ENCODE assay signal across 8 mouse cellular contexts in the genomic region with DNA sequence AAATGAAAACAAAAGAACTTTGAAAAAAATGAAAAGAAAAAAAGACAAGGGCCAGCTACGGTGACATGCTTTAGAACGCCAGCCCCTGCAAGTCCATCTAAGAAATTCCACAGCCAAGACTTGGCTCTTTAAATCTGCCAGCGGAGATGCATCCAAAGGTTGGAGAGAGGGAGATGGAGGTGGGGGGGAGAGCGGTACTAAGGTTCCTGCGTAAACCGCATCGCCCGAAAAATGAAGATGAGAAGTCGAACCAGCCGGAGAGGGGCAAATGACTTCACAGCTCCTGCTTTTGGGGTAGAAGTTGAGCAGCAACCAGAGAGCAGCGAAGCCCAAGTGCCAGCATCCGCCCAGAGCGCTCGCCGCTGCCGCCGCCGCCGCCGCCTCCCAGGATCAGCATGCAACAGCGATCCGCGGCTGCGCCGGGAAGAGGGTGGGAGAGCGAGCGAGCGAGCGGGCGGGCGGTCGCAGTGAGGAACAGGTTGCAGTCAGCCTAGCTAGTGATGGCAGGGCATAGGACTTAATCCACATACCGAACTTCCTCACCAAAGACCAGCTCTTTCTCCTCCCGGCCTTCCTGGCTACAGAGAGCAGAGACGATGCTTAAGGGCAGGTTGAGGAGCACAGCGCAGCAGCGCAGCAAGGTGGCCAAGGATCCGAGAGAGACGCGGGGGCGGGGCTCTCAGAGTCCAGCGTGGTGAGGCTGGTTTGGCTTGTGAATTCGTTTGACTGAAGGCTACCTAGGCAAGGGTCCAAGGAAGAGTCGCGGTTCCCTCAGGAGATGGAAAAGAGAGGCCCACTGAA.
DNase-seq lines count a peak whose midpoint lies in the region; ATAC-seq lines count a peak whose summit lies in the region.

No protein-coding gene starts in this region.

- no peaks in the 10 kb centered on the region for H3K9me3 ChIP-seq in kidney, embryonic 16.5 days (ENCODE audit: low read length)
- H3K9me3 ChIP-seq in embryonic facial prominence, embryonic 12.5 days = no peaks in the 10 kb centered on the region
- H3K9me3 ChIP-seq in hindbrain, embryonic 16.5 days (ENCODE audit: control insufficient read depth, low read length) = no peaks in the 10 kb centered on the region
- H3K9me3 ChIP-seq in liver, embryonic 15.5 days (replicated peaks) = no peaks in the 10 kb centered on the region

- peaks cover 20% of the 10 kb centered on the region for H3K4me1 ChIP-seq in kidney, embryonic 16.5 days (ENCODE audit: insufficient read depth, low read length)
- peaks cover 19% of the 10 kb centered on the region for H3K4me1 ChIP-seq in embryonic facial prominence, embryonic 12.5 days
- peaks cover 13% of the 10 kb centered on the region for H3K4me1 ChIP-seq in hindbrain, embryonic 16.5 days (ENCODE audit: control insufficient read depth, insufficient read depth, low read depth, low read length)
- H3K4me1 ChIP-seq in liver, embryonic 15.5 days (replicated peaks) = no peaks in the 10 kb centered on the region

- no peak overlapping the region for H3K9ac ChIP-seq in kidney, embryonic 16.5 days (replicated peaks; ENCODE audit: low read length)
- H3K9ac ChIP-seq in embryonic facial prominence, embryonic 12.5 days = peak overlapping the region; percentile 45
- H3K9ac ChIP-seq in hindbrain, embryonic 16.5 days (ENCODE audit: low read depth, low read length) = peak overlapping the region; percentile 62
- H3K9ac ChIP-seq in liver, embryonic 15.5 days = no peak overlapping the region

- no peak for DNase-seq in kidney, adult 11 months
- DNase-seq in brain, adult 2 months (ENCODE audit: low read depth, low spot score) = peak; percentile 74
- peak; percentile 74 to 78 for DNase-seq in right cerebral cortex, postnatal 10 days (ENCODE audit: low spot score in 2 of 2)
- no peak for DNase-seq in thymus, postnatal 25 days

- H3K27ac ChIP-seq in kidney, embryonic 16.5 days (ENCODE audit: low read length) = no peak overlapping the region
- H3K27ac ChIP-seq in embryonic facial prominence, embryonic 12.5 days = no peak overlapping the region
- H3K27ac ChIP-seq in hindbrain, embryonic 16.5 days (ENCODE audit: low read depth, low read length) = peak overlapping the region; percentile 57
- H3K27ac ChIP-seq in liver, embryonic 15.5 days (replicated peaks) = no peak overlapping the region

- H3K4me2 ChIP-seq in kidney, embryonic 16.5 days (replicated peaks; ENCODE audit: low read depth, low read length) = peak overlapping the region; percentile 64
- peak overlapping the region; percentile 59 for H3K4me2 ChIP-seq in embryonic facial prominence, embryonic 12.5 days (replicated peaks)
- peak overlapping the region; percentile 89 for H3K4me2 ChIP-seq in hindbrain, embryonic 16.5 days (ENCODE audit: low read length)
- peak overlapping the region; percentile 39 for H3K4me2 ChIP-seq in liver, embryonic 15.5 days

- H3K27me3 ChIP-seq in kidney, embryonic 16.5 days (ENCODE audit: insufficient read depth, low read length) = peaks cover 70% of the 10 kb centered on the region
- peaks cover 72% of the 10 kb centered on the region for H3K27me3 ChIP-seq in embryonic facial prominence, embryonic 12.5 days
- peaks cover 2% of the 10 kb centered on the region; the same call in 1 of the 2 replicates for H3K27me3 ChIP-seq in hindbrain, embryonic 16.5 days (replicated peaks; ENCODE audit: control insufficient read depth, insufficient read depth, low read length)
- H3K27me3 ChIP-seq in liver, embryonic 15.5 days = peaks cover 75% of the 10 kb centered on the region

- H3K36me3 ChIP-seq in kidney, embryonic 16.5 days (ENCODE audit: insufficient read depth, low read length) = no peaks in the 10 kb centered on the region
- H3K36me3 ChIP-seq in embryonic facial prominence, embryonic 12.5 days = no peaks in the 10 kb centered on the region
- no peaks in the 10 kb centered on the region for H3K36me3 ChIP-seq in hindbrain, embryonic 16.5 days (ENCODE audit: control insufficient read depth, insufficient read depth, low read length)
- no peaks in the 10 kb centered on the region for H3K36me3 ChIP-seq in liver, embryonic 15.5 days (replicated peaks)

- under 1% methylated on average over 42 of the region's 45 CpGs for WGBS in kidney, embryonic 16.5 days
- WGBS in embryonic facial prominence, embryonic 12.5 days = under 1% methylated on average over 45 of the region's 45 CpGs
- 2% methylated on average over 44 of the region's 45 CpGs for WGBS in hindbrain, embryonic 16.5 days
- WGBS in liver, embryonic 15.5 days (ENCODE audit: insufficient replicate concordance) = 2% methylated on average over 45 of the region's 45 CpGs

- H3K4me3 ChIP-seq in kidney, embryonic 16.5 days (ENCODE audit: low read length) = peak overlapping the region; percentile 40
- peak overlapping the region; percentile 41 for H3K4me3 ChIP-seq in embryonic facial prominence, embryonic 12.5 days
- peak overlapping the region; percentile 60 for H3K4me3 ChIP-seq in hindbrain, embryonic 16.5 days (ENCODE audit: low read length)
- H3K4me3 ChIP-seq in liver, embryonic 15.5 days (replicated peaks) = peak overlapping the region; percentile 14; the same call in 1 of the 2 replicates

- no peak for ATAC-seq in kidney, embryonic 16.5 days (ENCODE audit: low FRiP score, low TSS enrichment)
- ATAC-seq in embryonic facial prominence, embryonic 12.5 days (ENCODE audit: insufficient number of reproducible peaks, insufficient read depth, low FRiP score, low TSS enrichment) = no peak
- ATAC-seq in hindbrain, embryonic 16.5 days = peak; percentile 70
- no peak for ATAC-seq in liver, embryonic 15.5 days (ENCODE audit: insufficient read depth)

Comparison
In these comparisons a context has a peak if more than half of its experiments do, and no peak if none do; other contexts are left out.
1. H3K4me2 ChIP-seq: peak in every context shown above with its lines; median percentile 89 in hindbrain, embryonic 16.5 days; 64 in kidney, embryonic 16.5 days; 59 in embryonic facial prominence, embryonic 12.5 days; 39 in liver, embryonic 15.5 days.
2. H3K9ac ChIP-seq: peak in embryonic facial prominence, embryonic 12.5 days (single experiment) and hindbrain, embryonic 16.5 days (single experiment); none in kidney, embryonic 16.5 days (single experiment) and liver, embryonic 15.5 days (single experiment).
3. DNase-seq: peak in brain, adult 2 months (single experiment) and right cerebral cortex, postnatal 10 days (2 of 2); none in kidney, adult 11 months (single experiment) and thymus, postnatal 25 days (single experiment).
4. Peak in every context shown above with its lines, with median percentiles within 50 percentile points of each other: H3K4me3 ChIP-seq.